Mouse (Mus musculus) lung, postnatal 25 days (tissue): Measurements from ENCODE around the gene Nell1.

ENCODE experiments used
- DNase-seq: peaks from one replicate; pipeline ENCODE4 v3.0.0; 2022; ENCODE audit warnings: low spot score

The Nell1 gene

GRCm38 (mm10) chr7:50549572-50549971, 574.9 kb downstream of the Nell1 start:
- DNase-seq, result no peak

- no peak for DNase-seq
These were observed 576.8 kb downstream of the Nell1 start for GRCm38 (mm10) chr7:50551426-50551825.

- DNase-seq, result no peak
These were observed 588.0 kb downstream of the Nell1 start for GRCm38 (mm10) chr7:50562708-50563107.

GRCm38 (mm10) chr7:50573841-50574240, 599.2 kb downstream of the Nell1 start:
- no peak for DNase-seq

GRCm38 (mm10) chr7:50588642-50589424, 614.2 kb downstream of the Nell1 start:
- no peak for DNase-seq

GRCm38 (mm10) chr7:50598890-50599289, 624.2 kb downstream of the Nell1 start, which contains the start of gene 4933405O20Rik:
4933405O20Rik (plus strand) TSS chr7:50599190.
- no peak for DNase-seq

GRCm38 (mm10) chr7:50614101-50614500, 639.4 kb downstream of the Nell1 start:
- DNase-seq, result no peak

GRCm38 (mm10) chr7:50629186-50629585, 654.5 kb downstream of the Nell1 start:
- DNase-seq, result no peak

- no peak for DNase-seq
These were observed 658.5 kb downstream of the Nell1 start for GRCm38 (mm10) chr7:50633147-50633546.

- DNase-seq, result no peak
These were observed 697.6 kb downstream of the Nell1 start for GRCm38 (mm10) chr7:50672266-50672665.

- DNase-seq, result no peak
These were observed 700.8 kb downstream of the Nell1 start for GRCm38 (mm10) chr7:50675444-50675843.

GRCm38 (mm10) chr7:50677511-50677910, 702.8 kb downstream of the Nell1 start:
- no peak for DNase-seq

GRCm38 (mm10) chr7:50686337-50686736, 711.7 kb downstream of the Nell1 start:
- DNase-seq, result no peak

GRCm38 (mm10) chr7:50725166-50725565, 750.5 kb downstream of the Nell1 start:
- DNase-seq, result no peak

GRCm38 (mm10) chr7:50730951-50731350, 756.3 kb downstream of the Nell1 start:
- DNase-seq, result no peak

GRCm38 (mm10) chr7:50755516-50755915, 780.9 kb downstream of the Nell1 start:
- DNase-seq, result no peak

- DNase-seq, result no peak
These were observed 781.7 kb downstream of the Nell1 start for GRCm38 (mm10) chr7:50756409-50756808.

GRCm38 (mm10) chr7:50773516-50773915, 798.9 kb downstream of the Nell1 start:
- no peak for DNase-seq

GRCm38 (mm10) chr7:50781105-50781504, 806.4 kb downstream of the Nell1 start:
- DNase-seq, result no peak

GRCm38 (mm10) chr7:50783652-50784051, 809.0 kb downstream of the Nell1 start:
- no peak for DNase-seq

GRCm38 (mm10) chr7:50826180-50826579, 851.5 kb downstream of the Nell1 start:
- no peak for DNase-seq

- no peak for DNase-seq
These were observed 858.1 kb downstream of the Nell1 start for GRCm38 (mm10) chr7:50832799-50833198.

GRCm38 (mm10) chr7:50842646-50843045, 868.0 kb downstream of the Nell1 start:
- DNase-seq, result no peak

- DNase-seq, result no peak
These were observed 873.3 kb downstream of the Nell1 start for GRCm38 (mm10) chr7:50847921-50848320.
